Mouse (Mus musculus) retina, adult 2 months (tissue): ENCODE measurements at regions not wholly inside any gene's neighbourhood (a gene's known extent, or its start where the extent isn't known, plus 50 kb on each side); places are given as distances from the start of the nearest gene placed in this dataset.
A peak's percentile ranks its signal among the peaks of the same experiment; 100 is the strongest.
"Not testable (repeated sequence)": the region's sequence is repeated elsewhere in the genome, so short reads cannot be mapped to it uniquely, and the experiment has no call there.

Experiments used
- DNase-seq: peaks from one replicate; pipeline ENCODE4 v3.0.0-alpha.2; 2012; ENCODE audit warnings: low read depth, low spot score

- DNase-seq = no peak
Measured at GRCm38 (mm10) chr3:8163030-8163429, 1446.9 kb downstream of the Zfp704 start.

- no peak for DNase-seq
Measured at GRCm38 (mm10) chr3:8161997-8162756, 1447.7 kb downstream of the Zfp704 start.

GRCm38 (mm10) chr3:8143016-8143415, 1466.9 kb downstream of the Zfp704 start:
- no peak for DNase-seq

- DNase-seq = no peak
Measured at GRCm38 (mm10) chr3:8142190-8142589, 1467.7 kb downstream of the Zfp704 start.

- no peak for DNase-seq
Measured at GRCm38 (mm10) chr3:8141664-8142084, 1468.2 kb downstream of the Zfp704 start.

- DNase-seq = not testable (repeated sequence)
Measured at GRCm38 (mm10) chr3:8123641-8124040, 1486.2 kb downstream of the Zfp704 start.

GRCm38 (mm10) chr3:8123141-8123540, 1486.7 kb downstream of the Zfp704 start:
- no peak for DNase-seq

- DNase-seq = no peak
Measured at GRCm38 (mm10) chr3:8098291-8098690, 1478.0 kb upstream of the 1700008P02Rik start.

GRCm38 (mm10) chr3:8084749-8085148, 1464.5 kb upstream of the 1700008P02Rik start:
- DNase-seq = no peak

GRCm38 (mm10) chr3:8053711-8054110, 1433.5 kb upstream of the 1700008P02Rik start:
- no peak for DNase-seq

- DNase-seq = no peak
Measured at GRCm38 (mm10) chr3:8051167-8051566, 1430.9 kb upstream of the 1700008P02Rik start.

- no peak for DNase-seq
Measured at GRCm38 (mm10) chr3:8049706-8050105, 1429.5 kb upstream of the 1700008P02Rik start.

- no peak for DNase-seq
Measured at GRCm38 (mm10) chr3:8046348-8046747, 1426.1 kb upstream of the 1700008P02Rik start.

GRCm38 (mm10) chr3:8036697-8037096, 1416.5 kb upstream of the 1700008P02Rik start:
- no peak for DNase-seq

- no peak for DNase-seq
Measured at GRCm38 (mm10) chr3:8035091-8035729, 1415.0 kb upstream of the 1700008P02Rik start.

- no peak for DNase-seq
Measured at GRCm38 (mm10) chr3:8026325-8027017, 1406.2 kb upstream of the 1700008P02Rik start.

- DNase-seq = no peak
Measured at GRCm38 (mm10) chr3:8022654-8023053, 1402.4 kb upstream of the 1700008P02Rik start.

- no peak for DNase-seq
Measured at GRCm38 (mm10) chr3:8017489-8017888, 1397.2 kb upstream of the 1700008P02Rik start.

GRCm38 (mm10) chr3:8016945-8017344, 1396.7 kb upstream of the 1700008P02Rik start:
- DNase-seq = peak; percentile 3

GRCm38 (mm10) chr3:8009966-8010365, 1389.7 kb upstream of the 1700008P02Rik start:
- no peak for DNase-seq

- DNase-seq = no peak
Measured at GRCm38 (mm10) chr3:8006708-8007395, 1386.6 kb upstream of the 1700008P02Rik start.

- no peak for DNase-seq
Measured at GRCm38 (mm10) chr3:8006273-8006672, 1386.0 kb upstream of the 1700008P02Rik start.
